Mouse (Mus musculus) G1E-ER4 (cell line): ENCODE measurements around the gene Lama1. TPM values are rescaled to one million over a fixed set of nuclear protein-coding genes. Genes with fewer than 3 reads are reported as not detected.

Experiments
- GATA1 ChIP-seq: IDR thresholded peaks from one replicate; pipeline ENCODE4 v1.8.0; 2012; ENCODE audit warnings: low read length, inconsistent platforms
- polyA plus RNA-seq: library from polyadenylated mRNA; stranded (reverse); fragments of >175 nt; gene quantifications from 2 replicates; pipeline ENCODE4 v1.2.3, GENCODE M21; 2012

The Lama1 gene
- polyA plus RNA-seq, 1 experiment, result not detected

GRCm38 (mm10) chr17:67764167-67764871, 67.3 kb downstream of the Lama1 start:
- TF ChIP-seq GATA1, result no peak

GRCm38 (mm10) chr17:67773608-67774007, 76.5 kb downstream of the Lama1 start:
- TF ChIP-seq GATA1, result no peak

DNA sequence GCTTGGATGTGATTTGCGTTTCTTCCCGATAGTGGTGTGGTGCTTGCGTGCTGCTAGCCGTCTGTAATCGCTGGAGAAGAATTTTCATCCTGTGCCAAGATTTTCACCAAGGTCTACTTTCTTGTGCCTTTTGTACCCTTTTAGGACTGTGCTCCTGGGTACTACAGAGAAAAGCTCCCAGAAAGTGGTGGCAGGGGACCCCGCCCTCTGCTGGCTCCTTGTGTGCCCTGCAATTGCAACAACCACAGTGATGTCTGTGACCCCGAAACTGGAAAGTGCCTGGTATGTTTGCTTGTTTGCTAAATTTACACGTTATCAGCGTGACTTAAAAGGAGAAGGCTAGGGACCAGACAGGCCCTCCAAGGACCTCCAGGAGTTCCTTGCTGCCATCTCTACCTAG, 79.7 kb downstream of the Lama1 start:
- TF ChIP-seq GATA1, result no peak

DNA sequence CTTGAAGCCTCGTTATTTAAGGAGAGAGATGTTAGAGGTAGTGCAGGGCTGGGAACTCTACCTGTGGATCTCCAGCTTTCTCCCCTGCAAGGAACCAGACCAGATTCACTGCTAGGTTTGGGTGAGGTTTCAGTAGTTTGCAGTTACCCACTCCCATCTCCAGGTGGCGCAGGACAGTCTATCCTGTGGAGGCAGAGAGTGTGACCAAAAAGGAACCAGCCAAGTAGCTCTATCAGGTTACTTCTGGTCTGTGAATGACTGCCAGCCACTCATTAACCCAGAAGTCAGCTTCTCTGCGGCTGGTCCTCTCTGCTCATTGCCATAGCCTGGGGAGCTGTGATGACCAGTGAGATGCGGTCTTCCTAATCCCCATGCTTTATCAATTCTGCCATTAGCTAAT, 82.8 kb downstream of the Lama1 start:
- TF ChIP-seq GATA1, result no peak

DNA sequence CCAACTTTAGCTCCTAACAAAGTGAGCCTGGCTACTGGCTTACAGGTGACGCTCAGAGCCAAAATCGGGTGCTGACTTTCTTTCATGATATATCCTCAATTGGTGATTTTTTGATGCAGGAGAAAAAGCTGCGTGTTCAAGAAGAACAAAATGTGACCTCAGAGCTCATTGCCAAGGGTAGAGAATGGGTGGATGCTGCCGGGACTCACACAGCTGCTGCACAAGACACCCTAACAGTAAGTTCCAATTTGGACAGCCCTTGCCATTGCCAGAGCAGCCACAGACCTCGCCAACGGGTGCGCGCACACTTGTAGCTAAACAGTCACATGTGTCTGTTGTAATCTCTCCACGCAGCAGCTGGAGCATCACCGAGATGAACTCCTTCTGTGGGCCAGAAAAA, 94.0 kb downstream of the Lama1 start:
- no peak for TF ChIP-seq GATA1

GRCm38 (mm10) chr17:67809171-67809570, 112.1 kb downstream of the Lama1 start:
- no peak for TF ChIP-seq GATA1

DNA sequence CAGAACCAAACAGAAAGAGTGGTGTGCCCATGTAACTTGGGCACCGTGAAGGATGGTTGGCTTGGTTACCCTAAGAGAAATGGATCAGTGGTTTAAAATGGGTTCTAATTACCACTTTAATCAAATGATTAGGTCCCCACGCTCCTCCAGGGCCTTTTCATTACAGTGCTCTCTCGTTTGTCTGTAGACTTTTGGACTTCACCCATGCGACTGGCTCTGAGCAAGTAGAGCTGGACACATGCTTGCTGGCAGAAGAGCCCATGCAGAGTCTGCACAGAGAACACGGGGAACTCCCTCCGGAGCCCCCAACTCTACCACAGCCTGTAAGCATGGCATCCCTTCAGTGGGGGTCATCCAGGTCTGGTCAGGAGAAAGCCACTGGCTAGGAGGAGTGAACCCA, 116.6 kb downstream of the Lama1 start:
- no peak for TF ChIP-seq GATA1

- TF ChIP-seq GATA1, result no peak
Observed at GRCm38 (mm10) chr17:67815720-67816119, 118.7 kb downstream of the Lama1 start.

- no peak for TF ChIP-seq GATA1
Observed at GRCm38 (mm10) chr17:67816916-67817315, 119.9 kb downstream of the Lama1 start.

DNA sequence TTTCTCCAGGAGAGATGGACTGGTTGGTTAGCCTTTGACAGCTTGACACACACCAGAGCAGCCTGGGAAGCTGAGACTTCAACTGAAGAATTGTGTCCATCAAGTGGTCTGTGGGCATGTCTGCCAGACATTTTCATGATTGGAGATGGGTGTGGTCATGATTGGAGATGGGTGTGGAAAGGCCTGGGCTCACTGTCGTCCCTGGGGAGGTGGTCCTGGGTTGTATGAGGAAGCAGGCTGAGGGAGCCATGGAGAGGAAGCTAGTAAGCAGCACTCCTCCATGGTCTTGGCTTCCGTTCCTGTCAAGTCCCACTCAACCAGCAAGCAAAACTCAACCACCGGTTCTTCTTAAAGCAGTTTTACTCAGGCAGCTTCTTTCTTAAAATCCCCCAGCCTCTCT, 130.4 kb downstream of the Lama1 start:
- TF ChIP-seq GATA1, result no peak

DNA sequence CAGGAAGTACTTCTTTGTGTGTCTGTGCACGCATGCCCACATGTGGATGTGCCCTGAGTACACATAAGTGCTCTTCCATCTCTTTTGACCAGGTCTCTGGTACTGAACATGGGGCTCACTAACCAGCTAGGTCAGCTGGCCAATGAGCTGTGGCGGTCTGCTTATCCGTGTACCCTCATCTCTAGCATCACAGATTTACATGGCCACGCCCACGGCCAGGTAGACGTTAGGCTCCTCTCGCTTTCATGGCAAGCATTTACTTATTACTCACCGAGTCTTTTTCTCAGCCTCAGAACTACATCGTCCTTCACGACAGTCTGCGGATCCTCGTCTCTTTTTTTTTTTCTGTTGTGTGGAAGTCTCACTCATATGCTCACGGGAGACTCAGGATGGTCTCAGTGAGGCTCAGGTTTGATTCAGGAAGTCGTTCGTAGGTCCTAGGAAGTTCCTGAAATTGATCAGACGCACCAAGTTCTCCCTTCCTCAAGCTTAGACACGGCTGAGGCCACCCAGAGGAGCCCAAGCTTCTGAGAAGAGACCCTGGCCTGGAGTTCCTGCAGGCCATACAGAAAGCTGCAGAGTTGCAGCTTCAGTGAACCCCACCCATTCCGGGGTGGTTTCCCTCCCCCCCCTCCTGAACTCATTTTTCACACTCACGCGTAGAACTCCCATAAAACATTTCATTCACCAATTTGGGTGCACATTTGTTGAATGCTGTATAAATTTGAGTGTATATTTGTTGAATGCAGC, 139.3 kb downstream of the Lama1 start:
- no peak for TF ChIP-seq GATA1

- TF ChIP-seq GATA1, result no peak
Observed at GRCm38 (mm10) chr17:67837351-67838090, 140.5 kb downstream of the Lama1 start.

DNA sequence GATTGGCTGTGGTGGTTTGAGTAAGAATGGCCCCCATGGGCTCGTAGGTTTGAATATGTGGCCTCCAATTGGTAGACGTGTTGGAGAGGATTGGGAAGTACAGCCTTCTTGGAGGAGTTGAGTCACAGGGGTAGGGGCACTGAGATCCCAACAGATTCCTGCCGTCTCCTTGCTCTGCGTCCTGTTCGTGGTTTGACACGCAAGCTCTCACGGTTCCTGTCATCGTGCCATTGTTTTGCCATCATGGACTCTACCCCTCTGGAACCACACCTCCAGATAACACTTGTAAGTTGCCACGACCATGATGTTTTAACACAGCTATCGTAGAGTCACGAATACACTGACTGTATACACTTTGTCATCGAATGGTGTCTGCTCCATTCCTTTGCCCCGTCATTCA, 141.9 kb downstream of the Lama1 start:
- TF ChIP-seq GATA1, result no peak

DNA sequence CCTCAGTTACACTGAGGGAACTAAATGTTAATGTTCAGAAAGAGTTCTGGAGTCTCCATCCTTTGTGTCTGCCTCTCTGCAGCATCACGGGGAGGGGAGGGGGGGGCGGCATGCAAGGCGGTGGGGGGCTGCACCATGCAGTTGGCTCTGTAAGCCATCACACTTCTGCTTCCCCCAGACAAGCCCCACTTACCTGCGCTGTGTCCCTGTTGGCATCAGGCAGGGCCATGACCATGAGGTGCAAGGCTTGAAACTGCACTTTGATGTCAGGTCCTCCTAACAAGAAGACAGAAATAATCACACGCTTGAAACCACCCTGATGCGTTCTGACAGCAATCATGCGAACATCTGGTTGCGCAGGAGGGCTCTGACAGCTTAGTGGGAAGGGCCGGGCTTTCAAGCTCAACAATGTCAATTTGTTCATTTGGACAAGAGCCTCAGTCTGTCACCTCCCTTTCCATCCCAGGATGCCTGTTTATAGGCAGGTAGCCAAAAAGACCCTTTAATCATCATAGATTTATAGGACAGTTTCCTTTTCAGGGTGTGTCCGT, 164.1 kb downstream of the Lama1 start:
- TF ChIP-seq GATA1, result no peak

DNA sequence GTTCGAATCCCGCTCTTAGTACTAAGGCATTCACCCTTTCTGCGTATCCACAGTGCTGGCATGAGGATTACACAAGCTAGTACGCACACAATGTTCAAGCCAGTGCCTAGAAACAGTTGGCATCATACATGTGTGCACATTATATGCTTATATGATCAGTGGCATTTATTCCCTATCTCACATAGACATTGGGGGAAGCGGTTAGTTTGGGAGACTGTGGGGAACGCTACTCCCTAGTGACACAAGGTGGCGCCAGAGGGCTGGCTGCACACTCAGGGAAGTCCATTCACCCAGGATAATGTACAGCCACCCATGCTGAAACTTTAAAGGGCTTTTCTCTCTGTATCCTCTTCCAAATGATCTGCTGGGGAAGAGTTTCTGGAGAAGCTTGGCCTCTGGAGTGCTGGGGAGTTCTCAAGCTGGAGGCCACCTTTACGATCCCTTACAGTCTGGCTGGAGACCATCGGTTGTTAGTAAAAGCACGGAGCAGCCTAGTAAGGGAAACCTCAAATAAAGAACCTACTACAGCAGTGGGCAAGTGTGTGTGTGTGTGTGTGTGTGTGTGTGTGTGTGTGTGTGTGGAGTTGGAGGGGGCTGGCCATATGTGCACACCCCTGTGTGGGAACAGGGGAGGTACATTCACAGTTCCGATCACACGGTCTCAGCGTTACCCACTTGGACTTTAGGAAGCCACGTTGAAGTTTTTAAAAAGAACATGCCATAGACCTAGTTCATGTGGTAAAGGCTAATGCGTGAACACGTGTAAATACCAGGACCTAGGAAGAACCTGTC, 164.9 kb downstream of the Lama1 start:
- TF ChIP-seq GATA1, result no peak
